Mouse (Mus musculus) natural killer cell, adult 2 months (primary cell): ENCODE results near the gene Scamp3.

Source experiments
- DNase-seq, 2 experiments: peaks; one replicate each; pipeline ENCODE4 v3.0.0; 2022; ENCODE audit warnings: low spot score in 2 of 2

Scamp3 gene

GRCm38 (mm10) chr3:89226361-89226760 is 49.1 kb downstream of the Scamp3 start:
- DNase-seq = no peak

GRCm38 (mm10) chr3:89226900-89227299 is 49.6 kb downstream of the Scamp3 start, which contains the start of gene Mtx1:
TSS of gene Mtx1 (minus strand) at chr3:89227088.
- no peak for DNase-seq

- DNase-seq = peak; percentile 69 to 74
Observed at GRCm38 (mm10) chr3:89227307-89228179, 50.3 kb downstream of the Scamp3 start.

GRCm38 (mm10) chr3:89228180-89228549 is 50.9 kb downstream of the Scamp3 start:
- peak; percentile 86 to 88 for DNase-seq

- DNase-seq = no peak
Observed at GRCm38 (mm10) chr3:89228836-89229235, 51.6 kb downstream of the Scamp3 start, which contains the start of gene Muc1. TSS of gene Muc1 (plus strand) at chr3:89229057.

GRCm38 (mm10) chr3:89229276-89229675 is 52.0 kb downstream of the Scamp3 start:
- DNase-seq = no peak

- peak; percentile 68 to 87 for DNase-seq
Observed at GRCm38 (mm10) chr3:89230561-89230960, 53.3 kb downstream of the Scamp3 start.

- peak; percentile 73 to 84 for DNase-seq
Observed at GRCm38 (mm10) chr3:89231345-89231744, 54.1 kb downstream of the Scamp3 start.

- DNase-seq = no peak
Observed at GRCm38 (mm10) chr3:89231772-89232275, 54.6 kb downstream of the Scamp3 start.
